Mouse (Mus musculus): Measurements from ENCODE around the gene Nbea. TPM values are rescaled to one million over a fixed set of nuclear protein-coding genes. Genes with fewer than 3 reads are reported as not detected.

The Nbea gene
- polyA plus RNA-seq, 1 experiment = 3.2 TPM

- Histone ChIP-seq H3K36me3 (ENCODE audit: control insufficient read depth, insufficient read depth) (no peaks in the 10 kb centered on the region), H3K4me3 (ENCODE audit: insufficient read depth, poor library complexity, severe bottlenecking) (no peak overlapping the region)
- TF ChIP-seq MYOG (IDR thresholded peaks at IDR 0.05; ENCODE audit: control insufficient read depth, extremely low read depth, insufficient read length) (no peak), FOSL1 (IDR thresholded peaks at IDR 0.05; ENCODE audit: insufficient read depth, low read length, poor library complexity, severe bottlenecking) (no peak), MYOD1 (IDR thresholded peaks at IDR 0.05; ENCODE audit: control insufficient read depth, insufficient read length, low read depth) (no peak), CEBPB (IDR thresholded peaks at IDR 0.05; ENCODE audit: low read depth) (no peak), MAX (IDR thresholded peaks at IDR 0.05) (no peak), CTCF (IDR thresholded peaks at IDR 0.05; ENCODE audit: control insufficient read depth, insufficient read depth, insufficient read length) (no peak), USF1 (IDR thresholded peaks at IDR 0.05; ENCODE audit: low read depth) (no peak)
Measured at GRCm38 (mm10) chr3:56066360-56067040, 117.0 kb downstream of the Nbea start.

GRCm38 (mm10) chr3:56065234-56065633 is 118.3 kb downstream of the Nbea start:
- no peak for TF ChIP-seq CEBPB (IDR thresholded peaks at IDR 0.05; ENCODE audit: low read depth)
- no peaks in the 10 kb centered on the region for H3K36me3 ChIP-seq (ENCODE audit: control insufficient read depth, insufficient read depth)
- H3K79me2 ChIP-seq (ENCODE audit: control insufficient read depth, insufficient read depth) = no peaks in the 10 kb centered on the region
- no peaks in the 10 kb centered on the region for H3K79me3 ChIP-seq (ENCODE audit: low read depth)
- H3ac ChIP-seq (ENCODE audit: control insufficient read depth, insufficient read length, low read depth) = no peak overlapping the region
- H3K4me3 ChIP-seq (ENCODE audit: insufficient read depth, poor library complexity, severe bottlenecking) = no peak overlapping the region
- no peaks in the 10 kb centered on the region for H3K27me3 ChIP-seq (ENCODE audit: control insufficient read depth, insufficient read depth, insufficient read length)

More at GRCm38 (mm10) chr3:56066360-56067040, 117.0 kb downstream of the Nbea start:
- no peaks in the 10 kb centered on the region for H3K79me3 ChIP-seq (ENCODE audit: low read depth)
- no peak overlapping the region for H3ac ChIP-seq (ENCODE audit: control insufficient read depth, insufficient read length, low read depth)
- H3K79me2 ChIP-seq (ENCODE audit: control insufficient read depth, insufficient read depth) = no peaks in the 10 kb centered on the region
- no peaks in the 10 kb centered on the region for H3K27me3 ChIP-seq (ENCODE audit: control insufficient read depth, insufficient read depth, insufficient read length)

- Histone ChIP-seq H3K27me3 (ENCODE audit: control insufficient read depth, insufficient read depth, insufficient read length) (no peaks in the 10 kb centered on the region), H3ac (ENCODE audit: control insufficient read depth, insufficient read length, low read depth) (no peak overlapping the region)
- no peak for TF ChIP-seq USF1 (IDR thresholded peaks at IDR 0.05; ENCODE audit: low read depth)
- TF ChIP-seq CEBPB (IDR thresholded peaks at IDR 0.05; ENCODE audit: low read depth) = no peak
- no peak for TF ChIP-seq MYOD1 (IDR thresholded peaks at IDR 0.05; ENCODE audit: control insufficient read depth, insufficient read length, low read depth)
- no peak for TF ChIP-seq CTCF (IDR thresholded peaks at IDR 0.05; ENCODE audit: control insufficient read depth, insufficient read depth, insufficient read length)
- no peak for TF ChIP-seq MYOG (IDR thresholded peaks at IDR 0.05; ENCODE audit: control insufficient read depth, extremely low read depth, insufficient read length)
- TF ChIP-seq FOSL1 (IDR thresholded peaks at IDR 0.05; ENCODE audit: insufficient read depth, low read length, poor library complexity, severe bottlenecking) = no peak
- no peak for TF ChIP-seq MAX (IDR thresholded peaks at IDR 0.05)
Measured at GRCm38 (mm10) chr3:56045659-56046336, 137.7 kb downstream of the Nbea start.

GRCm38 (mm10) chr3:56043091-56043490 is 140.4 kb downstream of the Nbea start:
- TF ChIP-seq FOSL1 (IDR thresholded peaks at IDR 0.05; ENCODE audit: insufficient read depth, low read length, poor library complexity, severe bottlenecking) = no peak
- TF ChIP-seq CEBPB (IDR thresholded peaks at IDR 0.05; ENCODE audit: low read depth) = no peak
- TF ChIP-seq MYOD1 (IDR thresholded peaks at IDR 0.05; ENCODE audit: control insufficient read depth, insufficient read length, low read depth) = no peak
- TF ChIP-seq CTCF (IDR thresholded peaks at IDR 0.05; ENCODE audit: control insufficient read depth, insufficient read depth, insufficient read length) = no peak
- TF ChIP-seq MAX (IDR thresholded peaks at IDR 0.05) = no peak
- no peak for TF ChIP-seq USF1 (IDR thresholded peaks at IDR 0.05; ENCODE audit: low read depth)
- no peak for TF ChIP-seq MYOG (IDR thresholded peaks at IDR 0.05; ENCODE audit: control insufficient read depth, extremely low read depth, insufficient read length)
- H3ac ChIP-seq (ENCODE audit: control insufficient read depth, insufficient read length, low read depth) = no peak overlapping the region
- no peaks in the 10 kb centered on the region for H3K79me3 ChIP-seq (ENCODE audit: low read depth)

More at GRCm38 (mm10) chr3:56045659-56046336, 137.7 kb downstream of the Nbea start:
- H3K36me3 ChIP-seq (ENCODE audit: control insufficient read depth, insufficient read depth) = no peaks in the 10 kb centered on the region
- no peaks in the 10 kb centered on the region for H3K79me2 ChIP-seq (ENCODE audit: control insufficient read depth, insufficient read depth)
- H3K79me3 ChIP-seq (ENCODE audit: low read depth) = no peaks in the 10 kb centered on the region
- no peak overlapping the region for H3K4me3 ChIP-seq (ENCODE audit: insufficient read depth, poor library complexity, severe bottlenecking)

GRCm38 (mm10) chr3:56039494-56039893 is 144.0 kb downstream of the Nbea start:
- Histone ChIP-seq H3K4me3 (ENCODE audit: insufficient read depth, poor library complexity, severe bottlenecking) (no peak overlapping the region), H3K27me3 (ENCODE audit: control insufficient read depth, insufficient read depth, insufficient read length) (no peaks in the 10 kb centered on the region), H3ac (ENCODE audit: control insufficient read depth, insufficient read length, low read depth) (no peak overlapping the region), H3K79me2 (ENCODE audit: control insufficient read depth, insufficient read depth) (no peaks in the 10 kb centered on the region), H3K79me3 (ENCODE audit: low read depth) (no peaks in the 10 kb centered on the region), H3K36me3 (ENCODE audit: control insufficient read depth, insufficient read depth) (no peaks in the 10 kb centered on the region)
- TF ChIP-seq CEBPB (IDR thresholded peaks at IDR 0.05; ENCODE audit: low read depth) = no peak

More at GRCm38 (mm10) chr3:56043091-56043490, 140.4 kb downstream of the Nbea start:
- H3K36me3 ChIP-seq (ENCODE audit: control insufficient read depth, insufficient read depth) = no peaks in the 10 kb centered on the region
- no peaks in the 10 kb centered on the region for H3K27me3 ChIP-seq (ENCODE audit: control insufficient read depth, insufficient read depth, insufficient read length)
- no peaks in the 10 kb centered on the region for H3K79me2 ChIP-seq (ENCODE audit: control insufficient read depth, insufficient read depth)
- H3K4me3 ChIP-seq (ENCODE audit: insufficient read depth, poor library complexity, severe bottlenecking) = no peak overlapping the region

- H3K79me2 ChIP-seq (ENCODE audit: control insufficient read depth, insufficient read depth) = no peaks in the 10 kb centered on the region
- no peaks in the 10 kb centered on the region for H3K27me3 ChIP-seq (ENCODE audit: control insufficient read depth, insufficient read depth, insufficient read length)
- no peak overlapping the region for H3K4me3 ChIP-seq (ENCODE audit: insufficient read depth, poor library complexity, severe bottlenecking)
- TF ChIP-seq CTCF (IDR thresholded peaks at IDR 0.05; ENCODE audit: control insufficient read depth, insufficient read depth, insufficient read length) = no peak
- no peak for TF ChIP-seq CEBPB (IDR thresholded peaks at IDR 0.05; ENCODE audit: low read depth)
- TF ChIP-seq USF1 (IDR thresholded peaks at IDR 0.05; ENCODE audit: low read depth) = no peak
- no peak for TF ChIP-seq MAX (IDR thresholded peaks at IDR 0.05)
- no peak for TF ChIP-seq MYOG (IDR thresholded peaks at IDR 0.05; ENCODE audit: control insufficient read depth, extremely low read depth, insufficient read length)
- TF ChIP-seq FOSL1 (IDR thresholded peaks at IDR 0.05; ENCODE audit: insufficient read depth, low read length, poor library complexity, severe bottlenecking) = no peak
- TF ChIP-seq MYOD1 (IDR thresholded peaks at IDR 0.05; ENCODE audit: control insufficient read depth, insufficient read length, low read depth) = no peak
- no peaks in the 10 kb centered on the region for H3K36me3 ChIP-seq (ENCODE audit: control insufficient read depth, insufficient read depth)
- H3K79me3 ChIP-seq (ENCODE audit: low read depth) = no peaks in the 10 kb centered on the region
- H3ac ChIP-seq (ENCODE audit: control insufficient read depth, insufficient read length, low read depth) = no peak overlapping the region
Measured at GRCm38 (mm10) chr3:56034596-56034995, 148.9 kb downstream of the Nbea start.
